Mouse (Mus musculus) embryo, embryonic 11 days (tissue): Measurements from ENCODE around the gene Cd3d.
A peak's percentile ranks its signal among the peaks of the same experiment; 100 is the strongest.
"Not testable (repeated sequence)": the region's sequence is repeated elsewhere in the genome, so short reads cannot be mapped to it uniquely, and the experiment has no call there.

Source experiments
- DNase-seq: peaks from one replicate; pipeline ENCODE4 v3.0.0-alpha.2; 2015

Gene Cd3d

DNA sequence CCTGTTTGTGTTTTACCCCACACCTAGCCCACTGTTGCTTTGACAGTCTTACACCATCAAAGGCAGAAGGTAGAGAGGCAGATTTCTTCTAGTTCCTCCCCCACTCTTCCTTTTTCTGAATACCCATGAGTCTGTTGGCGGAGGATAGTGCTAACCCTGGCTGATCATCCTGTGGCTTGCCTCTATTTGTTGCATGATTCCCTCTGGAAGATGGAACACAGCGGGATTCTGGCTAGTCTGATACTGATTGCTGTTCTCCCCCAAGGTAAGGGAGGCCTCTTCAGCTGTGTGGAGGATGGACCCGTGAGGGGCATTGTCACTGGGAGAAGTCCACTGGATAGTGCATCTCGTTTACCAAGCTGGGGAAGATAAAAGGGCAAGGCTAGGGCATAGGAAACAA, at the start of gene Cd3d:
Gene Cd3d, plus strand, starts transcription at position 111 of the 400 bp plus-strand sequence.
- no peak for DNase-seq

- DNase-seq, result no peak
These were observed 39.8 kb upstream of the Cd3d start for GRCm38 (mm10) chr9:44941756-44942155.

DNA sequence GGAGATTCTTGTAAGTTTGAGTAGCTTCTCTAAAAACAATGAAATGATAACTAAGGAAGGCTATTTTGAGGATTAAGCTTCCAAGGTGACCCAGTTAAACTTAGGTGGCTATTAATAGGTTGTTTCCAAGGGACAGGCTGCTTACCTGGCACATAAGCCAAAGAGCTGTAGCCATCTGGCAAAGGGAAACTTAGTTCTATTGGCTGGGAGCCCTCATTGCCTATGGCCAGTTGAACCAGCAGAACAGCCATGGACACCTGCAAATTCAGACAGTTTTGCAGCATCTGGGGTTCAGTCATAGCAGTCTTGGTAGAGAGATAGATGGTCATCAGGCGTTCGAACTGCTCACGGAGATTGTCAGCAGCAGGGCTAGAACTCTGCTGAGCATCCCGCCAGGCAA, 39.2 kb upstream of the Cd3d start:
- DNase-seq, result no peak

DNA sequence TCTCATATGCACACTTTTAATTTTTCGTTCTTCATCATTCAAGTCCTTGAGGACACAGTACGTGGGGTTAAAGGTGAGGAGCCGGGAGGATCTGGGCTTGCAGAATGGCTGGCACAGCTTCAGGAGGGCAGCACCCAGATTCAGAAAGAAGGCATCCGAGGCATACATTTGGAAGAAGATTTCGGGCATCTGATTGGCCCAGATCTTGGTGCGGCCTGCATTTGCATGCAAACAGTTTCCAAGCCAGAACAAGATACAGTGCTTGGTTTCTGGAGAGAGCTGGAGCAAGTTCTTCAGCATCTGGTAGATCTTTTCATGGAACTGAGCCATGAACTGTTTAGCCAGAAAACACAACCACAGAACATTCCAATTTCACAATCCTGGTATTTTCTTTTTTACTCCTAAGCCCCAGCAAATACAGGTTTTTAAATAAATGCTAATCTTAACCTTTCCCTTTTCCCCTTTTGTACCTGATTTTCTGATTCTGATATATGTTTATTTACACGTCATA, 35.3 kb upstream of the Cd3d start:
- DNase-seq, result no peak

DNA sequence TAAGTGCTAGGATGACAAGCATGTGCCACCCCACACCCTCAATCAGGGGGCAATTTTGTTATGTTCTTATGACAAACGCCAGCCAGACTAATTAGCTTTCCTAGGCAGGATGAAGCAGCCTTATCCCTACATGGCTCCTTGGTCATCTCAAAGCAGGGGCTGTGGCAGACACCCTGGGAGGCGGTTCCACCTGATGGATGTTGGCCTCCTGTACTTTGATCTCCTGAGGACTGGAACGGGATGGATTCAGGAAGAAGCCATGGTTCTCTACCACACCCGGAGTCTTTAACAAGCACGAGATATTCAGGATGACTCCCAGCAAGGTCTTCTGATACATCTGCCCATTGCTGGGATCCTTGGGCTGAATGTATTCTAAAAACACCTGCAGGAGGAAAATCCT, 33.8 kb upstream of the Cd3d start:
- no peak for DNase-seq

DNA sequence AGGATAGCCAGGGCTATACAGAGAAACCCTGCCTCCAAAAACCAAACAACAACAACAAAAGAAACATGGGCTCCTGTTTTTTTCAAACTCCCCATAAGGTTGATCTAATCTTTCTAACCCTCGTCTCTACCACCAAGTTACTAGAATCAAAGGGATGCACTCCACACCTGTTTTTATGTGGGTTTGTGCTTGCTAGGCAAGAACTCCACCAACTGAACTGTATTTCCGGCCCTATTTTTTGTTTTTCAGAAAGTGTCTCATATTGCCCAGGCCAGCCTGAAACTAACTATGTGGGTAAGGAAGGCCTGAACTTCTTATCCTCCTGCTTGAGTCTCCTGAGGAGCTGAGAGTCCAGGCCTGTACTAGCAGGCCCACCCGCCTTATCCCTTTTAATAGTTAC, 27.2 kb upstream of the Cd3d start:
- DNase-seq, result no peak

- DNase-seq, result peak; percentile 99
These were observed 16.3 kb upstream of the Cd3d start, which contains the start of gene Ube4a for GRCm38 (mm10) chr9:44965126-44965832. Gene Ube4a (minus strand): TSS chr9:44965600.

DNA sequence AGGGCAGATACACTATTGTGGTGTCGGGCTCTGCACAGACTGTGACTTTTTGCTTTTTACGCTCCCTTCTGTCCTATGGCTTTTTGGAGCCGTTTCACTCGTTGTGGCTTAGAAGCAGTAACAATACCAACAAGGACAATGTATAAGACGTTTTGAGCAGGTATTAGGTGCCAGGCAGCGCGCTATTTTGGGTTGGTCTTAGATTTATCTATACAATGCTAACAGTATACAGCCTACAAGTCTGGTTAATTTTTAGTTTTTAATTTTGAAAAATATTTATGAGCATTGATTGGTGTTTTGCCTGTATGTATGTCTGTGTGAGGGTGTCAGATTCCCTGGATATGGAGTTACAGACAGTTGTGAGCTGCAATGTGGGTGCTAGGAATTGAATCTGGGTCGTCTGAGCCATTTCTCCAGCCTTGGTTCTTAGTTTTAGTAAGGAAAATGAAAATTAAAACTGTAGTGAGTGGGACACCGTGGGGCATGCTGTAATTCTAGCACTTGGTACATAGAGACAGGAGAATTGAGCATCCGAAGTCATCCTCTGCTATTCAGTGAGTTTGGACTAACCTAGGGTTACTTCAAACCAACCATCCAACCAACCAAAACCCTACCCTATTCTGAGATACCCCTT, 15.6 kb upstream of the Cd3d start:
- DNase-seq, result no peak

DNA sequence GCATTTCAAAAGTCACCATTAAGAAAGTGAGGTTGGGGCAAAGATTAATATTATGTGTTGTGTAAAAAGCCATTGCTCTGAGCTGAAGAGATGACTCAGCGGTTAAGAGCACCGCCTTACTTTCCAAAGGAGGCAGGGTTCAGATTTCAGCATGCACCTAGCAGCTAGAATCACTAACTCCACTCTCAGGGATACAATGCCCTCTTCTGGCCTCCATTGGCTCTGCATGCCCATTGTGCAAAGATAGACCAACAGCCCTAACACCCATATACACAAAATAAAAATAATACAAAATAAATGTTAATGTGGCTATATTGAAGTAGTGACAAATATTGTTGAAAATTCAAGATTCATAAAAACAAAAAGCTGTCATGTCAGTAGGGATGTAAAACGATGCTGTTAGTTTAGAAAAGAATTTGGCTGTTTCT, 14.8 kb upstream of the Cd3d start:
- DNase-seq, result peak; percentile 79

- DNase-seq, result not testable (repeated sequence)
These were observed 13.8 kb upstream of the Cd3d start for GRCm38 (mm10) chr9:44967763-44968162.

- DNase-seq, result no peak
These were observed 12.1 kb upstream of the Cd3d start for GRCm38 (mm10) chr9:44969450-44969849.

DNA sequence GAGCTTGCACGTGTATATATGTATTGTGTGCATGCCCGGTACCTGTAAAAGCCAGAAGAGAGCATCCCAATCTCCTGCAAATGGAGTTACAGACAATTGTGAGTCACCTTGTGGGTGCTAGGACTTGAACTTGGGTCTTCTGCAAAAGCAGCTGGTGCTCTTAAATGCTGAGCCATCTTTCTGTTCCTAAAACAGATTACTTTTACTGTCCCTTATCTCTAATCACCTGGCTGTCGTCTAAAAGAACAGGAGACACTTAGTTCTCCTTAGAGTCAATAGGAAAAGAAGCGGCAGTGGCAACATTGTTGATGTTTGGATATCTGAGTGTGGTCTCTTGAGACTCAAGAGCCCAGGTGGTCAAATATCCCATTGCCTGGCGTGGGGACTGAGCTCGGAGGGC, 3.8 kb upstream of the Cd3d start:
- DNase-seq, result no peak

DNA sequence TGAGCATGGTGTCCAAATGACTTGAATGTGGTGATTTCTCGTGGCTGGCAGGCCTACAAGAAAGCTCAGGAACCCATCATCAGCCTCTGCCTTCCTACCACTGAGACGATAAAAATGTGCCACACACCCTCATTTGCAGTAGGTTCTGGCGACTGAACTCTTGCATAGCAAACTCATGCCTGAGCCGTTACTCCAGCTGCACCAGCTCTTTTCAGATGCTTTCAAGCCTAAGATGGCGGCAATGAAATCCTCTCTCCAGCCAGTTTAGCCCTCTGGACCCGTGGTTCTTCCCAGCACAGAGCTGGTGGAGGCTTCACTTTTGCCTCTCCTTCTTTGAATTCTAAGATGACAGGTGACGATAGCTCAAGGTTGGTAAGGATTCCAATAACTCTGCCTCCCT, 1.8 kb upstream of the Cd3d start:
- no peak for DNase-seq

GRCm38 (mm10) chr9:44980242-44980641, 1.3 kb upstream of the Cd3d start, which contains the start of gene Cd3g:
Gene Cd3g (minus strand): TSS chr9:44980431.
- no peak for DNase-seq

- DNase-seq, result no peak
These were observed 482 bp upstream of the Cd3d start for GRCm38 (mm10) chr9:44981104-44981503.

- DNase-seq, result no peak
These were observed 495 bp downstream of the Cd3d start for GRCm38 (mm10) chr9:44982081-44982480.

DNA sequence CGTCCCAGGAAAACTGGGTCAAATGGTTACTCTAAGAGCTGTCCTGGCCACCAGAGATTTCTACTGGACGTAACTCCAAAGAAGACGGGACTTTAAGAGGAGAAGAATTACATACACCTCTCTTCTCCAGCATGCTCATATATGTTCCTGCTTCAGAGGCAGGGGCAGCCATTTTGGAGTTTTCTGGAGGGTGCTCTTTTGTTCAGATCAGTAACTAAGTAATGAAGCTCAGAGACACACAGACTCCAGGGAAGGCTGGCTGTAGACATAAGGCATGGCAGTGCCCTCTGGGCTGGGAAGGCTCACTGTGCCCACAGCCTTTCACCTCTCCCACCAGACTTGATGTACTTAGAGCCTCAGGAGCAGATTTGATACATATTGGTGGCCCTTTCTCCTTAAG, 945 bp downstream of the Cd3d start:
- no peak for DNase-seq

DNA sequence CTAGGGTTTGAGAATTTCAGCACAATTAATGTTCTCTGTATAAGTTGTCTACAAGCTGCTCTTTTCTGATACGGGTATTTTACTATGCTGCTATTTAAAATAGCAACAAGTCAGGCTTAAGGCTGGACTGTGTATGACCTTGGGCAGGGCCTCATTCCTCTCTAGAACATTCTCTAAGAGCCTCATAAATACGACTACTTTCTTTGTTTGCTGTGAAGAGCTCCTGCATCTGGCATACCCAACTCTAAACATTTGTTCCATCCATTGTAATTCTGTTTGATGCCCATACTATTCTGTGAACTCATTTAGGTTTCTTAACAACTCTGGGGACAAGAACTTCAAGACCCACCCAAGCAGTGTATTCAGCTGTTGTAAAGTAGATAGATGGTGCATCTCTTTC, 1.4 kb downstream of the Cd3d start:
- DNase-seq, result no peak

DNA sequence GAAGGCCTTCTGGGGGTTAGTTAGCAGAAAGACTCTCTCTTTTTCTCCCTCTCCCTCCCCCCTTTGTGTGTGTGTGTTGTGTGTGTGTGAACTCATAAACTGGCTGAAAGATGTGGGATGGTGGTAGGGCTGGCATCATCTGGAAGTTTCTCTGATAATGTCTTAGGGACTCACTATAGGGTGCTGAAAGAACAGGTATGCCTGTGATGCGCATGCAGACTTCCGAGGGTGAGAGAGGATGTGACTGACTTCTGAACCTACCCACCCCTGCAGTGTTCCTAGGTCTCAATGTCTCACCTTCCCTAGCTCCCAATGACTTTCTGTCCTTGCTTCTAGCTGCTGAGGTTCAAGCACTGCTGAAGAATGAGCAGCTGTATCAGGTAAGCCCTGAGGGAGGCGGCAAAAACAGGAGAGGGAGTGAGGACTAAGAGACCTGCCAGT, 4.2 kb downstream of the Cd3d start:
- no peak for DNase-seq

GRCm38 (mm10) chr9:44986242-44986781, 4.7 kb downstream of the Cd3d start:
- DNase-seq, result no peak

DNA sequence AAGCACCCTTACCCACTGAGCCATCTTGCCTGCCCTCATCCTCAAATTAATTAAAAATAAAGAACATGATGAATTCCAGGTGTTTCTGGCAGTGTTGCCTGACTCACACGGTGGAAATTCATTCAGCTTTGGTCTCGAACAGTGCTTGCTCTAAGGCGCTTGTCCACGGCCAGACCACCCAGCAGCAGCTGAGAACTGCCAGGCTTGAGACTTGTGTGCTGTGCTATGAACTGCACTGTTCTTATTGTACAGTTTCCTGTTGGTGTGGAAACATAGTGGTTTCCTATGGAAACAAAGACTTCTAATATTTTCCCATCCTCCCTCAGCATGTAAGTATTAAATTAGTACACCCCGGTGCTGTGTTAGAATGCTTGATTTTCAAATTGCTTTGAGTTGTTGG, 5.4 kb downstream of the Cd3d start:
- no peak for DNase-seq

GRCm38 (mm10) chr9:44991821-44992220, 10.2 kb downstream of the Cd3d start:
- DNase-seq, result no peak

DNA sequence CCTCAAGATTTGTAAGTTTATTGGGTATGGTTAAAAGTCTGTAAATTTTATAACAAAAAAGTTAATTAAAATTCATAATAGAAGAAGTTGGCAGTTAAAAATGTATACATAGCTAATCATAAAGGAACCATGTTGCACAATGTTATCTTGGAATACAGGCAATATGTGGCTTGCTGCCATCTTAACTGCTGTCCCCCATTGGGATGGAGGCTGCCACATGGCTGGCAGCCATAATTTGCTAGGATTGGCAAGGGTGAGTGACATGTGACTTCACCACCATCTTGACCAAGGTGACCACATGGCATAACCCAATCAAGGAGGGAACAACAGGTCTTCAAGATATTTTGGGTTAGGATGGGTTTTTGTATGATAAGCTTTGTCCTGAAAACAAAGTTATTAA, 10.7 kb downstream of the Cd3d start:
- no peak for DNase-seq

DNA sequence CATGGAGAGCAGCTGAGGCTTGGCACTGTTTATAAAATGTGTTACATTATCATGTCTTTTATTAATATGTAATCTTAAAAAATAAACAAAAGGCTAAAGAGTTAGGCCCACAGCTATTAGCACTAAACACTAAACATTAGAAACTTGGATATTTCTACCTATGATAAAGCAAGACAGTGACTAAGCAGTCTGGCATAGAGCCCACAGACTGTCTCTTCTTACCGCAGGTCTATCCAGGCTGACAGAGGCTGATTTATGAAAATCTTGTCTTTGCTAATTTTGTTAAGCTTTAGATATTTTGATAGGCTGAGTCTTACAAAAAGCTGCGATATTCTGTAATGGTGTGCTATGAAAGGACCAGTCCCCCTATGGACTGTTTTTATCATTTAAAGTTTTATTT, 11.7 kb downstream of the Cd3d start:
- DNase-seq, result no peak
